Mouse (Mus musculus): Measurements from ENCODE around the gene Parvb.

Parvb gene

DNA sequence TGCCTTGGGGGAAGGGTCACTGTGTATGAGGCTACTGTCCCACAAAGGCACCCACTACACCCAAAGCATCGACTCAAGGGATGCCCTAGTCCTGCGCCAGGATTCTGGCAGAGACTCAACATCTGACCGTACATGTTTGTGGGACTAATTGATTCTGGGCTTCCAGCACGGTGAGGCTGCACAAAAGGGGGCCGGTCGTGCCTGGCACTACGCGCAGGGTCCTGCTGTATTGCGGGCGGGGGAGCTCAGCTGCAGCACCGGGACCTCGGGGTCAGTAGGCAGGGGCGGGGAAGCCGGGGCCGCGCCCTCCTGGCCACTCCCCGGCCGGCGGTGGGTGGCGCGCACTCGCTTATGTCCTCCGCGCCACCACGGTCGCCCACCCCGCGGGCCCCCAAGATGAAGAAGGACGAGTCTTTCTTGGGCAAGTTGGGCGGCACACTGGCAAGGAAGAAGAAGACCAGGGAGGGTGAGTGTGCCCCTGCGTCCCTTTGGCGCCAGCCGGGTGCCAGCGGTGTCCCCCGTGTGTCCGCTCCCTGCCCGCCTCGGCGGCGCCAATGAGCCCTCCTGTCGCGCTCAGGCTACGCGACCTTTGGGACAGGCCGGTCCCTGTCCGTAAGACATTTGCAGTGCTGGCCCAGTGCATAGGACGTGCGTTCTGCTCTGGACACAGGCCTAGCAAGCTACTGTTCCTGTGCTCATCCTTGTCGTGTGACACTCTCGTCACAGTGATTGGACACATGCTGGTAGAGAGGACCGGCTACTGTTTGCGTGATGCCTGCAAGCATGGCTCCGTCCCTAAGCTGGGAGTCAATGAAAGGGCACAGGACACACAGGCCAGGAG lies at the start of gene Parvb:
TSS of gene Parvb (plus strand) at position 323 of the 841 bp plus-strand sequence.
- ATAC-seq (ENCODE audit: low TSS enrichment), result peak; percentile 60

GRCm38 (mm10) chr15:84183967-84184366 lies 47.9 kb upstream of the Parvb start:
- no peak for ATAC-seq (ENCODE audit: low TSS enrichment)

- no peak for ATAC-seq (ENCODE audit: low TSS enrichment)
Measured at GRCm38 (mm10) chr15:84186196-84186595, 45.6 kb upstream of the Parvb start.

GRCm38 (mm10) chr15:84188887-84189530 lies 42.8 kb upstream of the Parvb start:
- ATAC-seq (ENCODE audit: low TSS enrichment), result no peak

DNA sequence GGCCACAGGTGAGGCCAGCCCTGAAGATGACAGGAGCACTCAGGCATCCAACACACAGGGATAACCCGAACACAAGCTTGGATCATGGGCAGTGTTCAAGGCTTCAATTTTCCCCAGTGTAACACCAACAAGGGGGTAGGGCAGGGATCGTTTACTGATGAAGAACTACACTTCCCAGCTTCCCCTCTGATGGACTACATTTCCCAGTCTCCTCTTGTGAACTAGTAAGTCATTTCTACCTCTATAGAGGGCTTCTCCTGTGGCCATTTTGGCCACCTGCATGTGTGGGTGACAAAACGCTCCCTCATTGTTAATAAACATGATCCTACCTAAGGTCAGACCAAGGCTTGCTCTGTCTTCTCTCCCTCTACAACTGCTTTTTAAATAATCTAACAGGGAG lies 42.0 kb upstream of the Parvb start:
- ATAC-seq (ENCODE audit: low TSS enrichment), result peak; percentile 55; the same call in 1 of the 2 replicates

- ATAC-seq (ENCODE audit: low TSS enrichment), result peak; percentile 22; the same call in 1 of the 2 replicates
Measured at GRCm38 (mm10) chr15:84191724-84192057, 40.2 kb upstream of the Parvb start.

DNA sequence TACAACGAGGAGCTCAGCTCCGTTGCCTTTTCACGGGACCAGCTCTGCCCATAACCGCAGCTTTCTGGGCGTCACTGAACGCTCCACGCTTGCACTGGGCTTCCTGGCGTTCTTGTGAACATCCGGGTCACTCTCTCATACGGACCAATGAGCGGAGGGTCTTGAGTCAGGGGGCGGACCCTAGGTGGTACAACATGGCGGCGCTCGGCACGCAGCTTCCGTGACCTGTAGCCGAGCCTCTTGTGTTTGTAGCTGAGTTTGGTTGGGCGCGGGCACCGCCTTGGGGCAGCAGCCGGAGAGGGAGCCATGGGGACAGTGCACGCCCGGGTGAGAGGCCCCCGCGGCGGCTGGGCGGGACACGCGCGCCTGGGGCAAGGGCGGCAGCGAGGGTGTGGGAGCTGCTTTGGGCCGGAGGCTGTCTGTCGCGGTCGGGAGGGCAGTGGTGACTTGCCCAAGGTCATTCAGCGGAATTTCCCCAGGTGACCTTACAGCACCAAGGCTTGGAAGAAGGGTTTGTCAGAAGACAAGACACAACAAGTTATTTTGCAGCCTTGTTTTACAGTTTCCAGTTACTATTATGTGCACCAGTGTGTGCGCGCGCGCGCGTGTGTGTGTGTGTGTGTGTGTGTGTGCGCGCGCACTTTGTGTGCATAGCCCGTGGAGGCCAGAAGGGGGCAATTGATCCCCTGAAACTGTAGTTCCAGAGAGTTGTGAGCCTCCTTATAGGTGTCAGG lies 39.6 kb upstream of the Parvb start, which contains the start of gene Samm50:
TSS of gene Samm50 (plus strand) at position 184 of the 734 bp plus-strand sequence.
- ATAC-seq (ENCODE audit: low TSS enrichment), result peak; percentile 99

DNA sequence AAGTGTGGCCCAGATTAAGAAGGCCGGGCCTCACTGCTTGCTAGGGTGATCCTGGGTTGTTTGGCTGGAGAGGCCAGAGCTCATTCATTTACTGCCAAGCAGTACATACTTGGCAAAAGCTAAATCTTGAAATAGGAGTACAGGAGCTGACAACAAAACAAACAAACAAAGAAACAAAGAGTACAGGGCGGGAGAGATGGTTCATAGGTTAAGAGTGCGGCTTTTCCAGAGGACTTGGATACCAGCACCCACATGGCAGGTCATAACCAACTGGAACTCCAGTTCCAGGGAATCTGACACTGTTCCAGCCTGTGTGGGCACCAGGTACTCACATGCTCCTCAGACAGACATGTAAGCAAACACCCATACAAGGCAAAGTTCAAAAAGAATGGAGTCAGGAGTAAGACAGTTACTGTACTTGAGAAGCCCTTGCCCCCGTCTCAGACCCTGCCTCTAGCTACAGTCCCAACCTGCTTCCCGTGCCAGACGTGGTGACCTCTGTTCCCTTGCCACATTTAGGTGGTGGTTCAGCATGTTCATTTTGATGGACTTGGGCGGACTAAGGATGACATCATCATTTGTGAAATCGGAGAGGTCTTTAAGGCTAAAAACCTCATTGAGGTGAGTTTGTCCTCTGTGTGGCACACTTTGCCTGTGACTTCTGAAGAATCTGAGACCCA lies 35.2 kb upstream of the Parvb start:
- ATAC-seq (ENCODE audit: low TSS enrichment), result no peak

DNA sequence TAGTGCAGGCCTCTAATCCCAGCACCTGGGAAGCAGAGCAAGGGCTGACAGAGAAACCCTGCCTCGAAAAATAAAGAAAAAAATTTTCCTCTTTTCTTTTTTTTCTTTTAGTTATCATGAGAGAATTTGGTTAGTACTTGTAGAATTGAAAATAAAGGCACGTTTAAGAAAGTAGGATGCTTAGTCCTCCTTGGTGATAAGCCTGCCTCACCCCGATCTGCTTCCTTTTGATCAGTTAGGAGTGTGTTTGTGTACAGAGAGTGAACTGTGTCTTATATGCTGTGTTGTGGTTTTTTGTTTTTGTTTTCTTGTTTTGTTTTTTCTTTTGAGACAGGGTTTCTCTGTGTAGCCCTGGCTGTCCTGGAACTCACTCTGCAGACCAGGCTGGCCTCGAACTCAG lies 24.5 kb upstream of the Parvb start:
- ATAC-seq (ENCODE audit: low TSS enrichment), result no peak

GRCm38 (mm10) chr15:84209517-84210412 lies 22.1 kb upstream of the Parvb start:
- no peak for ATAC-seq (ENCODE audit: low TSS enrichment)

DNA sequence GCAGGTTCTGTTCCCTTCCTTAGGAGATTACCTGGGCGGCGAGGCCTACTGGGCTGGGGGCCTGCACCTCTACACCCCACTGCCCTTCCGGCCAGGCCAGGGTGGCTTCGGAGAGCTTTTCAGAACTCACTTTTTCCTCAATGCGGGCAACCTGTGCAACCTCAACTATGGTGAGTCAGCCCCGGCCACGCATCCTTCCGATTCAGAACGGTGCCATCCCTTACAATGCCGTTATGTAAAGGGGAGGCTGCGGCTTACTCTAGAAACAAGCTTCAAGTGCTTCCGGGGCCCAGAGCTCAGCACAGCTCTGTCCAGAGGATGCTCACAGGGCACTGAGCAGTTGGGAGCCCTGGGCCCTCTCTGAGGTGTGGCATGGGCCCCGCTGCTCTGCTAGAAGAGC lies 21.4 kb upstream of the Parvb start:
- peak; percentile 49; the same call in 1 of the 2 replicates for ATAC-seq (ENCODE audit: low TSS enrichment)

GRCm38 (mm10) chr15:84210941-84211340 lies 20.9 kb upstream of the Parvb start:
- ATAC-seq (ENCODE audit: low TSS enrichment), result no peak

DNA sequence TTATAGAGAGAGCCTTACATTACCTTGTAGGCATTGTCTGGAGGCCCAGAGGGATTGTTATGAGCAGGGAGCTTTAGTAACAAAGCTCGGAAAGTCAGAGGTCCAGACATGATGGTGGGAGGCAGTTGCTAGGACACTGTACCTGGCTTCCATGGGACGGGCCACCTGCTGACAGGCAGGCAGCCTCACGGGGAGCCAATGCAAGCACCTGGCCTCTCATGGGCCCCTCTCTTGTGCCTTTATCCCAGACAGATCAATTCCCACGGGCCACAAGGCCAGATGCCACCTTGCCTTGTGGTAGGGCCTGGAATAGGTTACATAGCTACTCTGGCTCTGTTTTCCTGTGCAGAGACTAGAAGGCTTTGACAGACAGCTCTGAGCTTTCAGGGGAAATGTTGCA lies 20.3 kb upstream of the Parvb start:
- no peak for ATAC-seq (ENCODE audit: low TSS enrichment)

- peak; percentile 50 for ATAC-seq (ENCODE audit: low TSS enrichment)
Measured at GRCm38 (mm10) chr15:84212031-84212755, 19.6 kb upstream of the Parvb start.

- ATAC-seq (ENCODE audit: low TSS enrichment), result no peak
Measured at GRCm38 (mm10) chr15:84212756-84213105, 19.1 kb upstream of the Parvb start.

GRCm38 (mm10) chr15:84213162-84213739 lies 18.6 kb upstream of the Parvb start:
- no peak for ATAC-seq (ENCODE audit: low TSS enrichment)

DNA sequence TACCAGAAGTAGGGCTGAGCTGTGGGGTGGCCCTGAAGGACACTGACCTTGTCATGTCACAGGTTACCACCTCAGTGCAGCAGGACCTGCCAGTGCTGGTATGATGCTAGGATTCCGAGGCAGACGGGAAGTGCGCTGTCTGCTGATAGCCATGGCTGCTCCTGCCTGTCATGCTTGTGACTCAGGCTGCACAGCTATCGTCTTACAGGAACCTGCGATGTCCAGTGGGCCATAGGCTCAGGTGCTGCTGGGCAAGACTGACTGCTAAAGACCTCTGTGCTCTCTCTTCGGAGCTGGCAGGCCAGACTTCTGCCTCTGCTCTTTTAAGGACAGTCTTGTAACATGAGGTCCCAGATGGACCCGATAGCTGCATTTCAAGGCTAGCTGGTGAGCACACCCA lies 17.4 kb upstream of the Parvb start:
- ATAC-seq (ENCODE audit: low TSS enrichment), result no peak

- ATAC-seq (ENCODE audit: low TSS enrichment), result no peak
Measured at GRCm38 (mm10) chr15:84215273-84215672, 16.6 kb upstream of the Parvb start.

GRCm38 (mm10) chr15:84216026-84216425 lies 15.8 kb upstream of the Parvb start:
- no peak for ATAC-seq (ENCODE audit: low TSS enrichment)

All from frontal cortex, adult (tissue).